Mouse (Mus musculus) embryonic facial prominence, embryonic 12.5 days (tissue): ENCODE measurements around the gene Tmem207. TPM values are rescaled to one million over a fixed set of nuclear protein-coding genes. Genes with fewer than 3 reads are reported as not detected.

Experiments used
- ATAC-seq: fragments of 200-750 bp; cut with Nextera tagmentation; 2 replicates; pipeline ENCODE4 v1.8.0; 2017; ENCODE audit not compliant: insufficient number of reproducible peaks, insufficient read depth, low FRiP score, low TSS enrichment
- H3K27ac ChIP-seq: fragments of 300-500 bp; sonication (generic); 2 replicates; pipeline ENCODE4 v1.5.1; 2016; ENCODE audit warnings: mild to moderate bottlenecking
- H3K27me3 ChIP-seq: fragments of 300-500 bp; sonication (generic); 2 replicates; pipeline ENCODE4 v1.6.1; 2016; ENCODE audit warnings: mild to moderate bottlenecking, moderate library complexity
- H3K36me3 ChIP-seq: fragments of 300-500 bp; sonication (generic); 2 replicates; pipeline ENCODE4 v1.6.1; 2016; ENCODE audit warnings: mild to moderate bottlenecking
- H3K4me1 ChIP-seq: fragments of 300-500 bp; sonication (generic); 2 replicates; pipeline ENCODE4 v1.6.1; 2016
- H3K4me2 ChIP-seq: fragments of 300-500 bp; sonication (generic); replicated peaks from 2 replicates; pipeline ENCODE4 v1.6.1; 2016; ENCODE audit warnings: mild to moderate bottlenecking, moderate library complexity
- H3K4me3 ChIP-seq: fragments of 300-500 bp; sonication (generic); 2 replicates; pipeline ENCODE4 v1.5.1; 2016; ENCODE audit warnings: mild to moderate bottlenecking
- H3K9ac ChIP-seq: fragments of 300-500 bp; sonication (generic); 2 replicates; pipeline ENCODE4 v1.6.1; 2016; ENCODE audit warnings: mild to moderate bottlenecking, moderate library complexity
- H3K9me3 ChIP-seq: fragments of 300-500 bp; sonication (generic); 2 replicates; pipeline ENCODE4 v1.6.1; 2016; ENCODE audit warnings: mild to moderate bottlenecking, moderate library complexity
- WGBS: fragments of 180-500 bp; shearing (Covaris S2); methylation state at CpG from one replicate; pipeline ENCODE4 v1.1.7; 2016; 5-methylcytosine and 5-hydroxymethylcytosine counted together
- polyA plus RNA-seq: library from polyadenylated mRNA; unstranded; fragments of >200 nt; fragmentation: Nextera tagmentation; extraction: Ambion mirVana; gene quantifications from 2 replicates; pipeline ENCODE4 v1.2.1, GENCODE M21; 2016

Tmem207 gene
- not detected in 2 replicates for polyA plus RNA-seq

- H3K27ac ChIP-seq, result no peak within 1 kb of the TSS
- WGBS, result 92% methylated on average over 4 of the region's 4 CpGs
- H3K4me2 ChIP-seq, result no peak within 1 kb of the TSS
- H3K4me1 ChIP-seq, result no peaks in the 10 kb centered on the region
- no peak within 1 kb of the TSS for H3K9ac ChIP-seq
- H3K9me3 ChIP-seq, result no peaks in the 10 kb centered on the region
- H3K36me3 ChIP-seq, result no peaks in the 10 kb centered on the region
- H3K4me3 ChIP-seq, result no peak within 1 kb of the TSS
- no peaks in the 10 kb centered on the region for H3K27me3 ChIP-seq
- no peak for ATAC-seq
Measured at GRCm38 (mm10) chr16:26526669-26527068, at the start of gene Tmem207. Gene Tmem207, minus strand, starts transcription at chr16:26526769.

GRCm38 (mm10) chr16:26574173-26574572, 47.6 kb upstream of the Tmem207 start:
- no peak overlapping the region for H3K27ac ChIP-seq
- no peaks in the 10 kb centered on the region for H3K36me3 ChIP-seq
- no peak overlapping the region for H3K4me2 ChIP-seq
- no peaks in the 10 kb centered on the region for H3K4me1 ChIP-seq
- ATAC-seq, result no peak
- no peaks in the 10 kb centered on the region for H3K27me3 ChIP-seq
- 87% methylated on average over 5 of the region's 5 CpGs for WGBS
- H3K9ac ChIP-seq, result no peak overlapping the region
- no peaks in the 10 kb centered on the region for H3K9me3 ChIP-seq
- H3K4me3 ChIP-seq, result no peak overlapping the region

GRCm38 (mm10) chr16:26571836-26572235, 45.3 kb upstream of the Tmem207 start:
- H3K4me3 ChIP-seq, result no peak overlapping the region
- no peaks in the 10 kb centered on the region for H3K27me3 ChIP-seq
- H3K27ac ChIP-seq, result no peak overlapping the region
- WGBS, result 85% methylated on average over 2 of the region's 2 CpGs
- H3K4me2 ChIP-seq, result no peak overlapping the region
- no peak overlapping the region for H3K9ac ChIP-seq
- H3K4me1 ChIP-seq, result no peaks in the 10 kb centered on the region
- H3K36me3 ChIP-seq, result no peaks in the 10 kb centered on the region
- H3K9me3 ChIP-seq, result no peaks in the 10 kb centered on the region
- no peak for ATAC-seq

- no peak for ATAC-seq
- H3K4me3 ChIP-seq, result no peak overlapping the region
Measured at GRCm38 (mm10) chr16:26569387-26569978, 42.9 kb upstream of the Tmem207 start.

GRCm38 (mm10) chr16:26562771-26563170, 36.2 kb upstream of the Tmem207 start:
- no peaks in the 10 kb centered on the region for H3K4me1 ChIP-seq
- H3K27ac ChIP-seq, result no peak overlapping the region
- H3K4me3 ChIP-seq, result no peak overlapping the region
- no peaks in the 10 kb centered on the region for H3K27me3 ChIP-seq
- H3K4me2 ChIP-seq, result no peak overlapping the region
- H3K36me3 ChIP-seq, result no peaks in the 10 kb centered on the region
- no peak for ATAC-seq
- H3K9me3 ChIP-seq, result no peaks in the 10 kb centered on the region
- 82% methylated on average over 2 of the region's 2 CpGs for WGBS
- H3K9ac ChIP-seq, result no peak overlapping the region

More at GRCm38 (mm10) chr16:26569387-26569978, 42.9 kb upstream of the Tmem207 start:
- Histone ChIP-seq H3K9me3 (no peaks in the 10 kb centered on the region), H3K9ac (no peak overlapping the region), H3K27me3 (no peaks in the 10 kb centered on the region), H3K4me1 (no peaks in the 10 kb centered on the region), H3K36me3 (no peaks in the 10 kb centered on the region), H3K4me2 (no peak overlapping the region), H3K27ac (no peak overlapping the region)

- ATAC-seq, result no peak
- Histone ChIP-seq H3K9me3 (no peaks in the 10 kb centered on the region), H3K9ac (no peak overlapping the region), H3K36me3 (no peaks in the 10 kb centered on the region), H3K27me3 (no peaks in the 10 kb centered on the region), H3K4me1 (no peaks in the 10 kb centered on the region), H3K4me3 (no peak overlapping the region), H3K4me2 (no peak overlapping the region), H3K27ac (no peak overlapping the region)
- WGBS, result 51% methylated on average over 2 of the region's 2 CpGs
Measured at GRCm38 (mm10) chr16:26561743-26562142, 35.2 kb upstream of the Tmem207 start.

- 82% methylated on average over 1 of the region's 1 CpGs for WGBS
- Histone ChIP-seq H3K4me2 (no peak overlapping the region), H3K27me3 (no peaks in the 10 kb centered on the region), H3K4me1 (no peaks in the 10 kb centered on the region), H3K27ac (no peak overlapping the region), H3K4me3 (no peak overlapping the region), H3K9ac (no peak overlapping the region), H3K36me3 (no peaks in the 10 kb centered on the region), H3K9me3 (no peaks in the 10 kb centered on the region)
- ATAC-seq, result no peak
Measured at GRCm38 (mm10) chr16:26558797-26559196, 32.2 kb upstream of the Tmem207 start.

GRCm38 (mm10) chr16:26552234-26552633, 25.7 kb upstream of the Tmem207 start:
- Histone ChIP-seq H3K27ac (no peak overlapping the region), H3K4me2 (no peak overlapping the region), H3K27me3 (no peaks in the 10 kb centered on the region), H3K9ac (no peak overlapping the region), H3K4me3 (no peak overlapping the region), H3K36me3 (no peaks in the 10 kb centered on the region), H3K4me1 (no peaks in the 10 kb centered on the region), H3K9me3 (no peaks in the 10 kb centered on the region)
- 83% methylated on average over 3 of the region's 3 CpGs for WGBS
- ATAC-seq, result no peak

- 0 out of 2 replicates have a peak, but pooled peaks cover 3% of the 10 kb centered on the region for H3K4me1 ChIP-seq
- WGBS, result 91% methylated on average over 2 of the region's 2 CpGs
Measured at GRCm38 (mm10) chr16:26549221-26549620, 22.7 kb upstream of the Tmem207 start.

GRCm38 (mm10) chr16:26546879-26547206, 20.3 kb upstream of the Tmem207 start:
- no peaks in the 10 kb centered on the region for H3K9me3 ChIP-seq
- WGBS, result 87% methylated on average over 1 of the region's 1 CpGs
- H3K27me3 ChIP-seq, result no peaks in the 10 kb centered on the region
- no peak overlapping the region for H3K4me3 ChIP-seq
- H3K4me2 ChIP-seq, result no peak overlapping the region
- 0 out of 2 replicates have a peak, but pooled peaks cover 3% of the 10 kb centered on the region for H3K4me1 ChIP-seq
- H3K9ac ChIP-seq, result no peak overlapping the region
- ATAC-seq, result no peak
- H3K36me3 ChIP-seq, result no peaks in the 10 kb centered on the region
- no peak overlapping the region for H3K27ac ChIP-seq

More at GRCm38 (mm10) chr16:26549221-26549620, 22.7 kb upstream of the Tmem207 start:
- ATAC-seq, result no peak
- H3K4me3 ChIP-seq, result no peak overlapping the region
- H3K27me3 ChIP-seq, result no peaks in the 10 kb centered on the region
- no peak overlapping the region for H3K27ac ChIP-seq
- no peaks in the 10 kb centered on the region for H3K36me3 ChIP-seq
- H3K9ac ChIP-seq, result no peak overlapping the region
- no peak overlapping the region for H3K4me2 ChIP-seq
- no peaks in the 10 kb centered on the region for H3K9me3 ChIP-seq

- no peak overlapping the region for H3K27ac ChIP-seq
- H3K4me2 ChIP-seq, result no peak overlapping the region
- ATAC-seq, result no peak
- no peaks in the 10 kb centered on the region for H3K36me3 ChIP-seq
- 0 out of 2 replicates have a peak, but pooled peaks cover 3% of the 10 kb centered on the region for H3K4me1 ChIP-seq
- no peak overlapping the region for H3K4me3 ChIP-seq
- H3K9me3 ChIP-seq, result no peaks in the 10 kb centered on the region
- WGBS, result 41% methylated on average over 7 of the region's 7 CpGs
- H3K9ac ChIP-seq, result no peak overlapping the region
- H3K27me3 ChIP-seq, result no peaks in the 10 kb centered on the region
Measured at GRCm38 (mm10) chr16:26546170-26546878, 19.8 kb upstream of the Tmem207 start.

- H3K9ac ChIP-seq, result no peak overlapping the region
- H3K4me3 ChIP-seq, result no peak overlapping the region
- H3K4me1 ChIP-seq, result no peaks in the 10 kb centered on the region
- no peak for ATAC-seq
- no peaks in the 10 kb centered on the region for H3K27me3 ChIP-seq
- H3K4me2 ChIP-seq, result no peak overlapping the region
- H3K27ac ChIP-seq, result no peak overlapping the region
- 60% methylated on average over 1 of the region's 1 CpGs for WGBS
- H3K36me3 ChIP-seq, result no peaks in the 10 kb centered on the region
- H3K9me3 ChIP-seq, result no peaks in the 10 kb centered on the region
Measured at GRCm38 (mm10) chr16:26532287-26532686, 5.7 kb upstream of the Tmem207 start.
